In the genomic region with DNA sequence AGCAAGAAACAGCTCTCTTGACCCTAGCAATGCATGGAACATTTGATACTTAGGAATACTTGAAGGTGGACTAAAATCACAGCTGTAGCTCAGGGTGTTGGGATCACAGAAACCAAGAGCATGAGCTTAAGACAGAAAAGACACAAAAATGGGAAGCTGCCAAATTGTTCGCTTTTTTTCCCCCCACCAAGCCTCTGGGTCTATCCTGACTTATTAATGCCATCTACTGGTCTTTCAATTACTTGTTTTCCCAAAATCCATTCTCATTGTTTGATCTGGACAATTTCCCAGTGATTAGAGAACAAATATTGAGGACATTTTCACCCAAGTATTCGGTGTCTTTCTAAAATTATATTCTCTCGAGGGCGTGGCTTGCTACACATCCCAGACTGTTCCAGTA, we compare ENCODE assay signal across 26 mouse cellular contexts. TPM values are rescaled to one million over a fixed set of nuclear protein-coding genes. Genes with fewer than 3 reads are reported as not detected.
DNase-seq lines count a peak whose midpoint lies in the region; ATAC-seq and TF ChIP-seq lines count a peak whose summit lies in the region.
"Had no signal": no experiment of that assay in that cellular context is flagged by ENCODE, and none has a peak within 500 bp of the region (broad histone marks: within the 10 kb centered on the region; RNA-seq: fewer than 3 reads in every experiment).

No protein-coding gene starts in this region.

- H3K9ac ChIP-seq in hindbrain, postnatal 0 days (replicated peaks; ENCODE audit: low read length) = no peak overlapping the region
- no peak overlapping the region for H3K9ac ChIP-seq in hindbrain, embryonic 16.5 days (ENCODE audit: low read depth, low read length)
- H3K9ac ChIP-seq in liver, adult 2 months (ENCODE audit: low read depth, low read length) = no peak overlapping the region
- H3K9ac ChIP-seq in liver, embryonic 12.5 days = no peak overlapping the region
- H3K9ac ChIP-seq: embryonic facial prominence, embryonic 13.5 days; forebrain, embryonic 12.5 days; heart, embryonic 12.5 days; hindbrain, embryonic 15.5 days had no signal

- H3K9me3 ChIP-seq in hindbrain, postnatal 0 days (ENCODE audit: low read length) = no peaks in the 10 kb centered on the region
- H3K9me3 ChIP-seq in hindbrain, embryonic 16.5 days (ENCODE audit: control insufficient read depth, low read length) = no peaks in the 10 kb centered on the region
- no peaks in the 10 kb centered on the region for H3K9me3 ChIP-seq in liver, embryonic 12.5 days (replicated peaks)
- H3K9me3 ChIP-seq: embryonic facial prominence, embryonic 13.5 days; forebrain, embryonic 12.5 days; heart, embryonic 12.5 days had no signal

- no peaks in the 10 kb centered on the region for H3K79me2 ChIP-seq in liver, adult 2 months (ENCODE audit: control insufficient read depth, insufficient read depth, low read length)

- no peak for TF ChIP-seq POLR2A in liver, adult 2 months (IDR thresholded peaks at IDR 0.05; ENCODE audit: extremely low read depth, insufficient read depth, low read length)
- no peak for TF ChIP-seq POLR2A in brain, embryonic 14.5 days (IDR thresholded peaks at IDR 0.05; ENCODE audit: borderline replicate concordance, extremely low read depth, insufficient read depth, insufficient read length, poor library complexity, severe bottlenecking)

- no peak overlapping the region for H3K4me3 ChIP-seq in hindbrain, postnatal 0 days (ENCODE audit: low read length)
- H3K4me3 ChIP-seq in hindbrain, embryonic 16.5 days (ENCODE audit: low read length) = no peak overlapping the region
- H3K4me3 ChIP-seq in liver, adult 2 months (ENCODE audit: insufficient read depth, low read depth, low read length) = no peak overlapping the region
- H3K4me3 ChIP-seq in liver, embryonic 12.5 days = no peak overlapping the region
- H3K4me3 ChIP-seq: embryonic facial prominence, embryonic 13.5 days; forebrain, embryonic 12.5 days; gastrocnemius, adult 2 months; heart, embryonic 12.5 days; hindbrain, embryonic 15.5 days had no signal

- no peak overlapping the region for H3K4me2 ChIP-seq in hindbrain, postnatal 0 days (ENCODE audit: low read depth, low read length)
- H3K4me2 ChIP-seq in hindbrain, embryonic 16.5 days (ENCODE audit: low read length) = no peak overlapping the region
- no peak overlapping the region for H3K4me2 ChIP-seq in liver, embryonic 12.5 days
- H3K4me2 ChIP-seq: embryonic facial prominence, embryonic 13.5 days; forebrain, embryonic 12.5 days; heart, embryonic 12.5 days; hindbrain, embryonic 15.5 days had no signal

- WGBS in hindbrain, postnatal 0 days = 86% methylated on average over 4 of the region's 4 CpGs
- 87% methylated on average over 4 of the region's 4 CpGs for WGBS in hindbrain, embryonic 16.5 days
- WGBS in liver, adult 2 months = 52% methylated on average over 4 of the region's 4 CpGs
- 75% methylated on average over 4 of the region's 4 CpGs for WGBS in liver, embryonic 12.5 days (ENCODE audit: insufficient replicate concordance)

- no peak for ATAC-seq in hindbrain, postnatal 0 days
- no peak for ATAC-seq in hindbrain, embryonic 16.5 days
- no peak for ATAC-seq in liver, embryonic 12.5 days

- H3K4me1 ChIP-seq in hindbrain, postnatal 0 days (ENCODE audit: insufficient read depth, low read length) = no peaks in the 10 kb centered on the region
- no peaks in the 10 kb centered on the region for H3K4me1 ChIP-seq in hindbrain, embryonic 16.5 days (ENCODE audit: control insufficient read depth, insufficient read depth, low read depth, low read length)
- no peaks in the 10 kb centered on the region for H3K4me1 ChIP-seq in liver, adult 2 months (ENCODE audit: control insufficient read depth, insufficient read depth, low read length)
- H3K4me1 ChIP-seq in liver, embryonic 12.5 days = no peaks in the 10 kb centered on the region
- H3K4me1 ChIP-seq: embryonic facial prominence, embryonic 13.5 days; forebrain, embryonic 12.5 days; heart, embryonic 12.5 days; hindbrain, embryonic 15.5 days had no signal

- H3K27ac ChIP-seq in hindbrain, postnatal 0 days = no peak overlapping the region
- H3K27ac ChIP-seq in hindbrain, embryonic 16.5 days (ENCODE audit: low read depth, low read length) = no peak overlapping the region
- H3K27ac ChIP-seq in liver, adult 2 months (replicated peaks; ENCODE audit: insufficient read depth, low read depth, low read length) = no peak overlapping the region
- H3K27ac ChIP-seq in liver, embryonic 12.5 days = no peak overlapping the region
- H3K27ac ChIP-seq: embryonic facial prominence, embryonic 13.5 days; forebrain, embryonic 12.5 days; gastrocnemius, adult 2 months; hindbrain, embryonic 15.5 days had no signal

- no peaks in the 10 kb centered on the region for H3K36me3 ChIP-seq in hindbrain, postnatal 0 days (ENCODE audit: insufficient read depth, low read length)
- no peaks in the 10 kb centered on the region for H3K36me3 ChIP-seq in hindbrain, embryonic 16.5 days (ENCODE audit: control insufficient read depth, insufficient read depth, low read length)
- H3K36me3 ChIP-seq in liver, adult 2 months (ENCODE audit: control insufficient read depth, insufficient read depth, low read length) = no peaks in the 10 kb centered on the region
- H3K36me3 ChIP-seq in liver, embryonic 12.5 days = no peaks in the 10 kb centered on the region
- H3K36me3 ChIP-seq: embryonic facial prominence, embryonic 13.5 days; forebrain, embryonic 12.5 days; heart, embryonic 12.5 days; hindbrain, embryonic 15.5 days had no signal

- no peaks in the 10 kb centered on the region for H3K27me3 ChIP-seq in hindbrain, postnatal 0 days (ENCODE audit: insufficient read depth, low read length)
- H3K27me3 ChIP-seq in hindbrain, embryonic 16.5 days (replicated peaks; ENCODE audit: control insufficient read depth, insufficient read depth, low read length) = no peaks in the 10 kb centered on the region
- no peaks in the 10 kb centered on the region for H3K27me3 ChIP-seq in liver, adult 2 months (ENCODE audit: control insufficient read depth, insufficient read depth, low read length)
- no peaks in the 10 kb centered on the region for H3K27me3 ChIP-seq in liver, embryonic 12.5 days (replicated peaks)
- H3K27me3 ChIP-seq: embryonic facial prominence, embryonic 13.5 days; forebrain, embryonic 12.5 days; heart, embryonic 12.5 days; hindbrain, embryonic 15.5 days had no signal

- TF ChIP-seq CTCF in hindbrain, postnatal 0 days (IDR thresholded peaks at IDR 0.05; ENCODE audit: low read depth) = peak; percentile 24; the same call in 1 of the 2 replicates
- no peak for TF ChIP-seq CTCF in liver, adult 2 months (IDR thresholded peaks at IDR 0.05; ENCODE audit: low read depth, low read length)
- no peak for TF ChIP-seq CTCF in brain, embryonic 14.5 days (IDR thresholded peaks at IDR 0.05; ENCODE audit: borderline replicate concordance, extremely low read depth, insufficient read depth, insufficient read length)

- peak; percentile 51 for DNase-seq in hindbrain, postnatal 0 days (ENCODE audit: low spot score)
- peak; percentile 8 for DNase-seq in liver, adult 2 months (ENCODE audit: extremely low read depth, low read depth, low spot score)
- DNase-seq in Muller cell, postnatal 12 days (ENCODE audit: inconsistent ontology term) = peak; percentile 12
- DNase-seq in brain, embryonic 14.5 days (ENCODE audit: low read depth) = peak; percentile 15
- DNase-seq in cerebellum, postnatal 10 days = no peak
- DNase-seq: adrenal gland, adult 2 months; adrenal gland, postnatal 25 days; cerebellum, adult 11 months; cerebellum, adult 8-10 months; cerebellum, postnatal 25 days; gastrocnemius, adult 2 months; gastrocnemius, postnatal 25 days; heart, postnatal 36 days had no signal

RNA-seq across cellular contexts. Expression of a gene that starts 42.4 kb away (rescaled TPM):
- 1.4 TPM in 2 replicates for total RNA-seq in hindbrain, postnatal 0 days (2014; rRNA removed)
- polyA plus RNA-seq in hindbrain, postnatal 0 days (2015; fragmentation: Nextera tagmentation; extraction: Ambion mirVana) = 0.88 and 1.6 TPM in 2 replicates
- 0.29 and 0.51 TPM in 2 replicates for polyA plus RNA-seq in hindbrain, embryonic 16.5 days (2015; fragmentation: Nextera tagmentation; extraction: Ambion mirVana)
- total RNA-seq in liver, adult 2 months (2014; rRNA removed) = 5.4 and 6.5 TPM in 2 replicates
- polyA plus RNA-seq in liver, adult 2 months (2012; rRNA removed) = 0.65 and 3.1 TPM in 2 replicates
- 0.25 TPM in 1 of 2 replicates, not detected in the other for polyA plus RNA-seq in liver, embryonic 12.5 days (2016; fragmentation: Nextera tagmentation; extraction: Ambion mirVana)
- 0.16 and 0.40 TPM in 2 replicates for polyA plus RNA-seq in brain, embryonic 14.5 days (2012; rRNA removed)
- total RNA-seq: gastrocnemius, postnatal 25 days; MEL had no signal
- polyA plus RNA-seq: C2C12; hindbrain, embryonic 11.5 days had no signal

RNA-seq across cellular contexts. Expression of a gene that starts 55.4 kb away (rescaled TPM):
- not detected in 2 replicates for total RNA-seq in hindbrain, postnatal 0 days (2014; rRNA removed)
- not detected in 2 replicates for polyA plus RNA-seq in hindbrain, postnatal 0 days (2015; fragmentation: Nextera tagmentation; extraction: Ambion mirVana)
- polyA plus RNA-seq in hindbrain, embryonic 16.5 days (2015; fragmentation: Nextera tagmentation; extraction: Ambion mirVana) = 0.15 TPM in 1 of 2 replicates, not detected in the other
- not detected in 2 replicates for total RNA-seq in liver, adult 2 months (2014; rRNA removed)
- polyA plus RNA-seq in liver, adult 2 months (2012; rRNA removed) = not detected in 2 replicates
- polyA plus RNA-seq in liver, embryonic 12.5 days (2016; fragmentation: Nextera tagmentation; extraction: Ambion mirVana) = not detected in 2 replicates
- not detected in 2 replicates for polyA plus RNA-seq in brain, embryonic 14.5 days (2012; rRNA removed)
- total RNA-seq: adrenal gland, adult 2 months; adrenal gland, postnatal 25 days; gastrocnemius, adult 2 months; gastrocnemius, postnatal 25 days; granulocyte monocyte progenitor cell, adult 5-6 weeks; heart, adult 8-10 months; heart, postnatal 36 days; MEL had no signal
- polyA plus RNA-seq: adrenal gland, adult 2 months; C2C12; cortical plate, adult 2 months; embryonic facial prominence, embryonic 13.5 days; forebrain, embryonic 12.5 days; heart, embryonic 12.5 days; heart, embryonic 16.5 days; hindbrain, embryonic 11.5 days; hindbrain, embryonic 15.5 days had no signal

Comparison
In these comparisons a context has a peak if more than half of its experiments do, and no peak if none do; other contexts are left out.
1. DNase-seq: peak in hindbrain, postnatal 0 days (single experiment), liver, adult 2 months (single experiment), Muller cell, postnatal 12 days (single experiment) and brain, embryonic 14.5 days (single experiment); none in cerebellum, postnatal 10 days (0 of 2).